Mouse (Mus musculus) neural tube, embryonic 14.5 days (tissue): ENCODE measurements around the gene Cenps. TPM values are rescaled to one million over a fixed set of nuclear protein-coding genes. Genes with fewer than 3 reads are reported as not detected.
A peak's percentile ranks its signal among the peaks of the same experiment; 100 is the strongest.

Experiments
- ATAC-seq: fragments of 200-750 bp; cut with Nextera tagmentation; 2 replicates; pipeline ENCODE4 v1.8.0; 2017; ENCODE audit warnings: low read depth, mild to moderate bottlenecking, moderate TSS enrichment, moderate library complexity
- H3K27ac ChIP-seq: fragments of 300-500 bp; sonication (generic); 2 replicates; pipeline ENCODE4 v1.5.1; 2014; ENCODE audit warnings: low read depth, mild to moderate bottlenecking, control low read depth, low read length, moderate library complexity, mixed read lengths
- H3K27me3 ChIP-seq: fragments of 300-500 bp; sonication (generic); 2 replicates; pipeline ENCODE4 v1.6.1; 2014; ENCODE audit warnings: low read length; ENCODE audit not compliant: control insufficient read depth, insufficient read depth
- H3K36me3 ChIP-seq: fragments of 300-500 bp; sonication (generic); 2 replicates; pipeline ENCODE4 v1.6.1; 2014; ENCODE audit warnings: low read length, mixed read lengths; ENCODE audit not compliant: control insufficient read depth, insufficient read depth
- H3K4me1 ChIP-seq: fragments of 300-500 bp; sonication (generic); 2 replicates; pipeline ENCODE4 v1.6.1; 2014; ENCODE audit warnings: low read length; ENCODE audit not compliant: control insufficient read depth, insufficient read depth
- H3K4me2 ChIP-seq: fragments of 300-500 bp; sonication (generic); 2 replicates; pipeline ENCODE4 v1.6.1; 2014; ENCODE audit warnings: mild to moderate bottlenecking, low read depth, low read length, control low read depth
- H3K4me3 ChIP-seq: fragments of 300-500 bp; sonication (generic); 2 replicates; pipeline ENCODE4 v1.5.1; 2014; ENCODE audit warnings: low read depth, low read length, control low read depth, mixed read lengths
- H3K9ac ChIP-seq: fragments of 300-500 bp; sonication (generic); replicated peaks from 2 replicates; pipeline ENCODE4 v1.6.1; 2014; ENCODE audit warnings: low read depth, mild to moderate bottlenecking, control low read depth, low read length, mixed read lengths
- H3K9me3 ChIP-seq: fragments of 300-500 bp; sonication (generic); 2 replicates; pipeline ENCODE4 v1.6.1; 2016; ENCODE audit warnings: low read length; ENCODE audit not compliant: control insufficient read depth
- WGBS: fragments of 180-500 bp; shearing (Covaris S2); extraction: QIAGEN DNeasy Blood & Tissue Kit; methylation state at CpG from one replicate; pipeline ENCODE4 v1.1.7; 2014; 5-methylcytosine and 5-hydroxymethylcytosine counted together
- polyA plus RNA-seq: library from polyadenylated mRNA; unstranded; fragments of >200 nt; fragmentation: Nextera tagmentation; extraction: Ambion mirVana; gene quantifications from 2 replicates; pipeline ENCODE4 v1.2.1, GENCODE M21; 2014

The Cenps gene
- 15.1 and 19.2 TPM in 2 replicates for polyA plus RNA-seq

- H3K4me3 ChIP-seq = peak within 1 kb of the TSS; percentile 57
- peak within 1 kb of the TSS; percentile 61 for H3K4me2 ChIP-seq
- ATAC-seq = peak; percentile 92
- peak within 1 kb of the TSS; percentile 44 for H3K27ac ChIP-seq
- H3K9me3 ChIP-seq = no peaks in the 10 kb centered on the region
- WGBS = 1% methylated on average over 65 of the region's 68 CpGs
- no peaks in the 10 kb centered on the region for H3K27me3 ChIP-seq
- H3K36me3 ChIP-seq = no peaks in the 10 kb centered on the region
- H3K9ac ChIP-seq = peak within 1 kb of the TSS; percentile 72
- peaks cover 4% of the 10 kb centered on the region; the same call in 1 of the 2 replicates for H3K4me1 ChIP-seq
Measured at GRCm38 (mm10) chr4:149136982-149137770, at the start of gene Cenps. Gene Cenps (minus strand): TSS chr4:149137629.

GRCm38 (mm10) chr4:149182755-149183154, 45.3 kb upstream of the Cenps start:
- WGBS = 63% methylated on average over 4 of the region's 4 CpGs
- H3K4me1 ChIP-seq = no peaks in the 10 kb centered on the region
- no peak overlapping the region for H3K4me3 ChIP-seq
- H3K27me3 ChIP-seq = no peaks in the 10 kb centered on the region
- no peak for ATAC-seq
- peaks cover 93% of the 10 kb centered on the region for H3K36me3 ChIP-seq
- no peak overlapping the region for H3K27ac ChIP-seq
- H3K9ac ChIP-seq = no peak overlapping the region
- H3K9me3 ChIP-seq = no peaks in the 10 kb centered on the region
- H3K4me2 ChIP-seq = no peak overlapping the region

GRCm38 (mm10) chr4:149182192-149182591, 44.8 kb upstream of the Cenps start:
- H3K9me3 ChIP-seq = no peaks in the 10 kb centered on the region
- ATAC-seq = no peak
- no peak overlapping the region for H3K9ac ChIP-seq
- no peaks in the 10 kb centered on the region for H3K4me1 ChIP-seq
- no peaks in the 10 kb centered on the region for H3K27me3 ChIP-seq
- 95% methylated on average over 7 of the region's 7 CpGs for whole genome bisulfite sequencing
- H3K4me2 ChIP-seq = no peak overlapping the region
- H3K4me3 ChIP-seq = no peak overlapping the region
- no peak overlapping the region for H3K27ac ChIP-seq
- peaks cover 88% of the 10 kb centered on the region for H3K36me3 ChIP-seq

- WGBS = 68% methylated on average over 4 of the region's 4 CpGs
- Histone ChIP-seq H3K36me3 (peaks cover 62% of the 10 kb centered on the region), H3K27ac (no peak overlapping the region)
Measured at GRCm38 (mm10) chr4:149179573-149179972, 42.1 kb upstream of the Cenps start.

GRCm38 (mm10) chr4:149179160-149179559, 41.7 kb upstream of the Cenps start:
- H3K9me3 ChIP-seq = no peaks in the 10 kb centered on the region
- no peak overlapping the region for H3K9ac ChIP-seq
- no peak overlapping the region for H3K27ac ChIP-seq
- no peak overlapping the region for H3K4me2 ChIP-seq
- ATAC-seq = no peak
- peaks cover 58% of the 10 kb centered on the region for H3K36me3 ChIP-seq
- 72% methylated on average over 7 of the region's 7 CpGs for WGBS
- no peak overlapping the region for H3K4me3 ChIP-seq
- no peaks in the 10 kb centered on the region for H3K4me1 ChIP-seq
- H3K27me3 ChIP-seq = no peaks in the 10 kb centered on the region

More at GRCm38 (mm10) chr4:149179573-149179972, 42.1 kb upstream of the Cenps start:
- Histone ChIP-seq H3K9me3 (no peaks in the 10 kb centered on the region), H3K4me2 (no peak overlapping the region), H3K27me3 (no peaks in the 10 kb centered on the region), H3K4me1 (no peaks in the 10 kb centered on the region), H3K4me3 (no peak overlapping the region), H3K9ac (no peak overlapping the region)
- ATAC-seq = no peak

- Histone ChIP-seq H3K36me3 (peaks cover 50% of the 10 kb centered on the region), H3K27ac (no peak overlapping the region)
- 77% methylated on average over 7 of the region's 7 CpGs for WGBS
Measured at GRCm38 (mm10) chr4:149178328-149178727, 40.9 kb upstream of the Cenps start.

GRCm38 (mm10) chr4:149177046-149177445, 39.6 kb upstream of the Cenps start:
- Histone ChIP-seq H3K9ac (no peak overlapping the region), H3K36me3 (peaks cover 37% of the 10 kb centered on the region), H3K27ac (no peak overlapping the region), H3K4me1 (0 out of 2 replicates have a peak, but pooled peaks cover 2% of the 10 kb centered on the region), H3K4me3 (no peak overlapping the region), H3K4me2 (no peak overlapping the region), H3K9me3 (no peaks in the 10 kb centered on the region), H3K27me3 (no peaks in the 10 kb centered on the region)
- ATAC-seq = no peak
- WGBS = 41% methylated on average over 5 of the region's 5 CpGs

More at GRCm38 (mm10) chr4:149178328-149178727, 40.9 kb upstream of the Cenps start:
- Histone ChIP-seq H3K9me3 (no peaks in the 10 kb centered on the region), H3K4me1 (no peaks in the 10 kb centered on the region), H3K27me3 (no peaks in the 10 kb centered on the region), H3K9ac (no peak overlapping the region), H3K4me3 (no peak overlapping the region), H3K4me2 (no peak overlapping the region)
- no peak for ATAC-seq

- Histone ChIP-seq H3K4me3 (no peak overlapping the region), H3K27me3 (no peaks in the 10 kb centered on the region), H3K9me3 (no peaks in the 10 kb centered on the region), H3K4me2 (no peak overlapping the region), H3K4me1 (0 out of 2 replicates have a peak, but pooled peaks cover 2% of the 10 kb centered on the region), H3K9ac (no peak overlapping the region), H3K27ac (no peak overlapping the region), H3K36me3 (peaks cover 33% of the 10 kb centered on the region)
- ATAC-seq = no peak
- 84% methylated on average over 6 of the region's 6 CpGs for WGBS
Measured at GRCm38 (mm10) chr4:149176645-149177044, 39.2 kb upstream of the Cenps start.

GRCm38 (mm10) chr4:149173661-149174060, 36.2 kb upstream of the Cenps start:
- H3K27me3 ChIP-seq = no peaks in the 10 kb centered on the region
- ATAC-seq = no peak
- 88% methylated on average over 6 of the region's 6 CpGs for WGBS
- H3K4me3 ChIP-seq = no peak overlapping the region
- H3K36me3 ChIP-seq = peaks cover 4% of the 10 kb centered on the region; the same call in 1 of the 2 replicates
- H3K4me2 ChIP-seq = no peak overlapping the region
- no peaks in the 10 kb centered on the region for H3K9me3 ChIP-seq
- 0 out of 2 replicates have a peak, but pooled peaks cover 2% of the 10 kb centered on the region for H3K4me1 ChIP-seq
- no peak overlapping the region for H3K9ac ChIP-seq
- H3K27ac ChIP-seq = no peak overlapping the region
